Mouse (Mus musculus): Measurements from ENCODE around the gene Cyth2.

The Cyth2 gene

GRCm38 (mm10) chr7:45813787-45814779 is at the start of gene Cyth2:
TSS of gene Cyth2 (minus strand) at chr7:45814581.
- DNase-seq: peak; percentile 100

GRCm38 (mm10) chr7:45862804-45863203 is 48.4 kb upstream of the Cyth2 start:
- no peak for DNase-seq

- DNase-seq: no peak
Observed at GRCm38 (mm10) chr7:45859008-45859407, 44.6 kb upstream of the Cyth2 start.

- peak; percentile 14 for DNase-seq
Observed at GRCm38 (mm10) chr7:45856950-45857901, 42.8 kb upstream of the Cyth2 start.

GRCm38 (mm10) chr7:45853089-45853488 is 38.7 kb upstream of the Cyth2 start:
- no peak for DNase-seq

- no peak for DNase-seq
Observed at GRCm38 (mm10) chr7:45850661-45851060, 36.3 kb upstream of the Cyth2 start.

GRCm38 (mm10) chr7:45848447-45849027 is 34.2 kb upstream of the Cyth2 start:
- no peak for DNase-seq

GRCm38 (mm10) chr7:45842950-45843744 is 28.8 kb upstream of the Cyth2 start:
- DNase-seq: no peak

GRCm38 (mm10) chr7:45833924-45834323 is 19.5 kb upstream of the Cyth2 start:
- no peak for DNase-seq

GRCm38 (mm10) chr7:45833148-45833790 is 18.9 kb upstream of the Cyth2 start:
- no peak for DNase-seq

- DNase-seq: no peak
Observed at GRCm38 (mm10) chr7:45832428-45832827, 18.0 kb upstream of the Cyth2 start.

GRCm38 (mm10) chr7:45831128-45831525 is 16.7 kb upstream of the Cyth2 start:
- DNase-seq: no peak

- peak; percentile 90 for DNase-seq
Observed at GRCm38 (mm10) chr7:45830427-45831127, 16.2 kb upstream of the Cyth2 start, which contains the start of gene Grwd1. TSS of gene Grwd1 (minus strand) at chr7:45830944.

- no peak for DNase-seq
Observed at GRCm38 (mm10) chr7:45826631-45827030, 12.2 kb upstream of the Cyth2 start.

GRCm38 (mm10) chr7:45824598-45824997 is 10.2 kb upstream of the Cyth2 start, which contains the start of gene Kcnj14:
TSS of gene Kcnj14 (minus strand) at chr7:45824782.
- no peak for DNase-seq

GRCm38 (mm10) chr7:45820913-45821312 is 6.5 kb upstream of the Cyth2 start:
- no peak for DNase-seq

- no peak for DNase-seq
Observed at GRCm38 (mm10) chr7:45819843-45820242, 5.5 kb upstream of the Cyth2 start.

- no peak for DNase-seq
Observed at GRCm38 (mm10) chr7:45815984-45816351, 1.6 kb upstream of the Cyth2 start.

GRCm38 (mm10) chr7:45815323-45815983 is 1.1 kb upstream of the Cyth2 start:
- DNase-seq: no peak

GRCm38 (mm10) chr7:45814841-45815240 is 460 bp upstream of the Cyth2 start:
- DNase-seq: no peak

All from kidney, postnatal 14 days (tissue).